Mouse (Mus musculus) kidney, adult 9 months (tissue): ENCODE measurements at regions not wholly inside any gene's neighbourhood (a gene's known extent, or its start where the extent isn't known, plus 50 kb on each side); places are given as distances from the start of the nearest gene placed in this dataset.
A peak's percentile ranks its signal among the peaks of the same experiment; 100 is the strongest.

Source experiments
- DNase-seq: peaks from one replicate; pipeline ENCODE4 v3.0.0; 2022

- DNase-seq = peak; percentile 0
These were observed 460.1 kb upstream of the Grid2 start for GRCm38 (mm10) chr6:62795596-62795995.
